Mouse (Mus musculus) CD4-positive helper T cell, adult 2 months (primary cell): ENCODE measurements at regions not wholly inside any gene's neighbourhood (a gene's known extent, or its start where the extent isn't known, plus 50 kb on each side); places are given as distances from the start of the nearest gene placed in this dataset.

Source experiments
- DNase-seq: peaks from one replicate; pipeline ENCODE4 v3.0.0-alpha.2; 2012; ENCODE audit warnings: low read depth, missing footprints, low spot score

GRCm38 (mm10) chr3:134104625-134105024 lies 131.7 kb upstream of the Cxxc4 start:
- DNase-seq, result no peak

- DNase-seq, result no peak
These were observed 131.2 kb upstream of the Cxxc4 start for GRCm38 (mm10) chr3:134105112-134105511.

- no peak for DNase-seq
These were observed 130.7 kb upstream of the Cxxc4 start for GRCm38 (mm10) chr3:134105567-134105966.

- no peak for DNase-seq
These were observed 121.8 kb upstream of the Cxxc4 start for GRCm38 (mm10) chr3:134114501-134114900.

- no peak for DNase-seq
These were observed 121.3 kb upstream of the Cxxc4 start for GRCm38 (mm10) chr3:134115007-134115406.

GRCm38 (mm10) chr3:134118898-134119297 lies 117.4 kb upstream of the Cxxc4 start:
- DNase-seq, result no peak

GRCm38 (mm10) chr3:134124982-134125381 lies 111.3 kb upstream of the Cxxc4 start:
- no peak for DNase-seq

GRCm38 (mm10) chr3:134130412-134130811 lies 105.9 kb upstream of the Cxxc4 start:
- DNase-seq, result no peak

- no peak for DNase-seq
These were observed 91.0 kb upstream of the Cxxc4 start for GRCm38 (mm10) chr3:134145251-134145650.

GRCm38 (mm10) chr3:134145935-134146334 lies 90.3 kb upstream of the Cxxc4 start:
- no peak for DNase-seq

GRCm38 (mm10) chr3:134146373-134147224 lies 89.7 kb upstream of the Cxxc4 start:
- no peak for DNase-seq

GRCm38 (mm10) chr3:134162288-134162687 lies 74.0 kb upstream of the Cxxc4 start:
- DNase-seq, result no peak

- no peak for DNase-seq
These were observed 66.4 kb upstream of the Cxxc4 start for GRCm38 (mm10) chr3:134169922-134170321.

- no peak for DNase-seq
These were observed 63.9 kb upstream of the Cxxc4 start for GRCm38 (mm10) chr3:134172357-134172756.

GRCm38 (mm10) chr3:134178491-134179054 lies 57.7 kb upstream of the Cxxc4 start:
- DNase-seq, result no peak

GRCm38 (mm10) chr3:134184042-134184441 lies 52.2 kb upstream of the Cxxc4 start:
- no peak for DNase-seq
